Mouse (Mus musculus) G1E (cell line): ENCODE measurements at regions not wholly inside any gene's neighbourhood (a gene's known extent, or its start where the extent isn't known, plus 50 kb on each side); places are given as distances from the start of the nearest gene placed in this dataset.

Source experiments
- ATAC-seq: 2 replicates; pipeline ENCODE4 v1.8.0; 2016; ENCODE audit warnings: mild to moderate bottlenecking; ENCODE audit not compliant: insufficient number of reproducible peaks, poor library complexity, low FRiP score, severe bottlenecking; ENCODE audit errors: extremely low read depth
- DNase-seq: peaks from one replicate; pipeline ENCODE4 v3.0.0; 2012; ENCODE audit warnings: low spot score
- H3K27me3 ChIP-seq: 2 replicates; pipeline ENCODE4 v1.6.1; 2012; ENCODE audit warnings: mild to moderate bottlenecking, low read length, inconsistent platforms; ENCODE audit not compliant: insufficient read depth
- H3K36me3 ChIP-seq: replicated peaks from 2 replicates; pipeline ENCODE3; 2012; ENCODE audit warnings: mild to moderate bottlenecking, inconsistent platforms
- H3K4me1 ChIP-seq: 2 replicates; pipeline ENCODE4 v1.6.1; 2012; ENCODE audit warnings: low read depth, low read length, inconsistent platforms, mixed read lengths; ENCODE audit not compliant: insufficient read depth
- H3K4me3 ChIP-seq: 2 replicates; pipeline ENCODE4 v1.5.1; 2012; ENCODE audit warnings: low read depth, mild to moderate bottlenecking, inconsistent platforms, low read length, moderate library complexity, mixed read lengths
- H3K9me3 ChIP-seq: replicated peaks from 2 replicates; pipeline ENCODE4 v1.6.1; 2012; ENCODE audit warnings: inconsistent platforms
- CTCF ChIP-seq: IDR thresholded peaks from 2 replicates; pipeline ENCODE4 v1.5.1; 2012; ENCODE audit warnings: low read depth, low read length, inconsistent platforms, mixed read lengths
- GATA1 ChIP-seq: IDR thresholded peaks from 2 replicates; pipeline ENCODE4 v1.6.1; 2012; ENCODE audit warnings: borderline replicate concordance, low read length, inconsistent platforms, mixed read lengths
- GATA2 ChIP-seq: IDR thresholded peaks from 2 replicates; pipeline ENCODE4 v1.6.1; 2012; ENCODE audit warnings: low read depth, low read length, inconsistent platforms, borderline replicate concordance
- POLR2AphosphoS5 ChIP-seq: IDR thresholded peaks from 2 replicates; pipeline ENCODE4 v1.6.1; 2012; ENCODE audit warnings: low read depth, low read length, inconsistent platforms; ENCODE audit not compliant: insufficient replicate concordance
- TAL1 ChIP-seq: conservative IDR thresholded peaks from 2 replicates; pipeline ENCODE4 v1.6.1; 2012; ENCODE audit warnings: low read depth, low read length, inconsistent platforms, mixed read lengths

DNA sequence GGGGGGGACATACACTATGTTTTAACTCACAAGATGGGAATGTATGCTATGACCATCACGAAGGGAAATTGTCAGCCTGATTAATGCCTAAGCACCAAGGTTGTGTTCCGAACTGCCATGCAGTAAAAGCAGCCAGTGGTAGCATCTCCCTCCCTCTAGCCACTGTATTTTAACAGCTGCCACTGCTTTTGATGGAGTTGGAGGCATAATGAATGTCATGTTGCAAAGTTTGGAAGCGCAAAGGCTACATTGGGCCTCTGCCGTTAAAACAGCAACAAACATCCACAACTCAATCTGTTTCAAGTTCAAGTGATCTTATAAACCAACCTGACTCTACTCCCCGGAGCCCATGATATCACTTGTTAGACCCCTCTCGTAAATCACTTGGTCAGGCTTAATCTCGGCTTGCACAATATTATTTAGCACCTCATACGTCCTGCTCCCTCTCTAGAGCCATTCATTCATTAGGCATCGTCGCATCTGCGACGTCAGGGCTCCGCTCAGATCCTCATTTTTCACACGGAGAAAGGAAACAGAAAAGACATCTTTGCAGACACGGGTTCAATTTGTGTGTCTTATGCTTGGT lies 184.7 kb downstream of the Hlx start:
- TF ChIP-seq GATA1 (no peak), TAL1 (no peak), GATA2 (no peak), POLR2AphosphoS5 (no peak), CTCF (no peak)
- DNase-seq (no peak), ATAC-seq (no peak)
- no peaks in the 10 kb centered on the region for H3K9me3 ChIP-seq
- no peak overlapping the region for H3K4me3 ChIP-seq
- H3K36me3 ChIP-seq: no peaks in the 10 kb centered on the region
- no peaks in the 10 kb centered on the region for H3K4me1 ChIP-seq
- 0 out of 2 replicates have a peak, but pooled peaks cover 2% of the 10 kb centered on the region for H3K27me3 ChIP-seq

DNA sequence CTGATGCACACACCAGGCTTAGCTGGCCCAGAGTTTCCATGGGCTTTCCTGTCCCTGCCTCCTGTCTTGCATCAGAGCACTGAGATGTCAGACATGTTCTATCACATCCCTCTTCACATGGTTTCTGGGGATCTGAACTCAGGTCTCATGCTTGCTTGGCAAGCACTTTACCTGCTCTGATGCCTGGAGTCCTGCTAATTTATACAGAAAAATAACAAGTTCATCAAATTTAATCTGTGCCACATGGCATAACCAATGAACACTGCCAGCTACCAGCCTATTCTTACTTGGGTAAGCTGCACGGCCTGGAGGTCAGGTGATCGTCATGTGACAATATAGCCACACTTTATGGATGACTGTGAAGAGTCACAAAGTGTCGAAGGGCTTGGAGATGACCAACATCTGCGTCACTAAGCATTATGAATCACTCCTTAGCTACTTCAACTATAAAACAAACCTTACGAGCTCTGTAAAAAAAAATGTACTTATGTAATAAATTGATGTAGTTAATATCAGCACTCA lies 186.2 kb downstream of the Hlx start:
- ATAC-seq (no peak), DNase-seq (no peak)
- H3K4me3 ChIP-seq: no peak overlapping the region
- no peaks in the 10 kb centered on the region for H3K27me3 ChIP-seq
- H3K9me3 ChIP-seq: no peaks in the 10 kb centered on the region
- H3K4me1 ChIP-seq: no peaks in the 10 kb centered on the region
- H3K36me3 ChIP-seq: no peaks in the 10 kb centered on the region
- TF ChIP-seq CTCF (no peak), GATA1 (no peak), GATA2 (no peak), TAL1 (no peak), POLR2AphosphoS5 (no peak)

DNA sequence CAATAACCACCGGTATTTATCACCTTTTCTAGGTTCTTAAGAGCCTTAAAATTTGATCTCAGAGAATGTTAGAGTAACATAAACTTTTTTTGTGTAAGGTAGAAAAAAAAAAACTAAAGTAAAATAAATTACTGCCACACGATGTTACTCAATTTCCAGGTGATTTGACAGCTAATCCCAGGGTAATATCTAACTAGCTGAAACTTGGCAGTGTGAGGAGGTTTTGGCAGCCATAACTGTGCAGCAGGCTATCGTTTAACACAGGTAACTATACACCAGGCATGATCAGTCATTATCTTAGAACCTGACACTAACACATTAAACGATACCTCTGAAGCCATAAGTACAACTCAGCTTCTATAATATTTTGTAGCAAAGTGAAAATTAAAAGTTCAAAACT lies 187.3 kb downstream of the Hlx start:
- DNase-seq (no peak), ATAC-seq (no peak)
- Histone ChIP-seq H3K4me3 (no peak overlapping the region), H3K9me3 (no peaks in the 10 kb centered on the region), H3K4me1 (no peaks in the 10 kb centered on the region), H3K36me3 (no peaks in the 10 kb centered on the region), H3K27me3 (no peaks in the 10 kb centered on the region)
- TF ChIP-seq CTCF (no peak), GATA2 (no peak), POLR2AphosphoS5 (no peak), TAL1 (no peak), GATA1 (no peak)

DNA sequence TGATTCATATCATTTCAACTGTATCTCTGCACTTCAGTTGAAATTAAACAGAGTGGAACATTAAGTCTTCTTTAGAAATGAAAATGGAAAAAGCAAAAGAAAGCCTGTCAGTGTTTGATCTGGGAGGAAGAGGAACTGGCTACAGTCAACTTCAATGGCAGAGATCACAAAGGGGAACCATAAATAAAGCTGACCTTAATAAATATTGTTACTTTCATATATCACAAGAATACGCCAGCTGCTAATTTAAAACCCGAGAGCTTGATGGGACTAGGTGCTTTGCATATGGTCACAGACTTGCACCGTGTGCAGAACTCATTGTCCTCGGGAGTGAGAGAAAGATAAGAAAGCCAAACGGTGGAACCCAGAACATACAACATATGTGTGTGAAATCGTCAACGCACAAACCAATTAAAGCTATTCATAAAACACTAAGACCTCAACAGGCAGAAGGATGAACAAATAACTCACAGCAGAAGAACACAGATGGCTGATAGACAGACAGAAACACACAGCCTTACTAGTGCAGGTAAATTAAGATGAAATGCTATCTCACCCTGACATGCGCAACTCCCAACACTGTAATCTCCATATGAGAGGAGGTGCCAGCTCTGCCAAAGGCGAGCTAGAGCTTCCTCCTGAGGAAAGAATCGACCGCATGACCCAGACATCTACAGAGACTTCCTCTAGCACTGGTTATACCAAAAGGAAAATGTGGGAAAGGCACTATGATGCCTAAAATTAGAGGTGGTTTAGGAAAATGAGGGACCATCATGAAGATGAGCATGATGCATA lies 189.9 kb downstream of the Hlx start:
- no peak for DNase-seq

DNA sequence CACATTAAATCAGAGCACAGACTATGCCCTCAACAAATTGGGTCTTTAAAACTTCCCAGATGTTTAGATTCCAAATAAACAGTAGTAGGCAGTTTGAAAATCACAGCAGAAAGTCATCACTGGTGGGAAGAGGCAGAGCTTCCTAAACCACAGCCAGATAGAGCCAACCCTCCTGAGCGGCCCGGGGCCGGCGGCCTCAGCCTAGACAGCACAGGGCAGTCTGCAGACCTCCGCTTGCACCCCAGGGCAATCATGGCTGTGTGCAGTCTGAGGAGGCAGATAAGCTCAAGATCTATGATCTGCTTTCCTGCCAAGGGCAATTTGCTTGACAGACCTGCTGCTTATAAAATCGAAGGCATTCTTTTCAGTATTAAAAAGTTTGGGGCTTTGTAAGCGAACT lies 192.6 kb downstream of the Hlx start:
- Histone ChIP-seq H3K4me3 (no peak overlapping the region), H3K27me3 (no peaks in the 10 kb centered on the region), H3K36me3 (no peaks in the 10 kb centered on the region), H3K9me3 (no peaks in the 10 kb centered on the region), H3K4me1 (no peaks in the 10 kb centered on the region)
- DNase-seq (no peak), ATAC-seq (no peak)
- no peak for TF ChIP-seq GATA2
- no peak for TF ChIP-seq CTCF
- no peak for TF ChIP-seq POLR2AphosphoS5
- TF ChIP-seq GATA1: no peak
- TF ChIP-seq TAL1: no peak

More for the DNA sequence above, 189.9 kb downstream of the Hlx start:
- Histone ChIP-seq H3K4me1 (no peaks in the 10 kb centered on the region), H3K9me3 (no peaks in the 10 kb centered on the region), H3K36me3 (no peaks in the 10 kb centered on the region), H3K27me3 (no peaks in the 10 kb centered on the region), H3K4me3 (no peak overlapping the region)
- ATAC-seq: no peak
- TF ChIP-seq TAL1 (no peak), GATA1 (no peak), GATA2 (no peak), POLR2AphosphoS5 (no peak), CTCF (no peak)

DNA sequence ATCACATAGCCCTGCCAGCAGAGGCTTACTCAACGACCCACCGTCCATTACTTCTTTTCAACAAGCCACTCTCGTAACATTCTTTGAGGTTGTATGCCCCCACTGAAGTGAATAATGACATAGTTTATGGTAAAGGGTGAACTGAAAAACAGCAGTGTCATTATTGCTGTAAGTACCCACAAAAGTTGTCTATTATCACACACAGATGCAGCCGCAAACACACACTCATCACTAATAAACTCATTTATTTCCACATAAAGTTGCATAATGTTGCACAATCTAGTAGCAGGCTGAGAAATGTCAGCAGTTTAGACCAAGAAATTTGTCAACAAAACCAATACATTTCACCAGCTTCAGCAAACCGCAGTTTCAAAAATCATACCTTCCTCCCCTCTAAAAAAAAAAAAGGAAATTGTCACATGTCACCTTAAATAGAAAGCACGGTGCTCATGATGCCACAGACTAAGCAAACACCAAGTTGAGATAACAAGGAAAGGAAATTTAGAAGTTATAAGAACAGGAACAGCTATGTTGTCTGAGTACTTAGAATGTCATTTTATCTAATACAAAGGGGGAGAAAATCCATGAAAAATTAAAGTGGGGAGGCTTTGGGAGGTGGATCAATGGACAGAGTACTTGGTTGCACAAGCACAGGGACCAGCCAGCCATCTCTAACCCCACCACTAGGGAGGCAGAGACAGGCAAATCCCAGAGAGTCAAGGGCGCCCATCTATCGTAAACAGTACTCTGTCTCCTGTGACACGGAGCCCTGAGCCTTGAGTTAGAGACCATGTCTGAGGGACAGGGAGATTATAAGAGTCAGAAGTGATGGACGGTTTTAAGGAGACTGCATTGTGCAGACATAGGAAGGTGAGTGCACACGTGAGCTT lies 195.9 kb downstream of the Hlx start:
- no peaks in the 10 kb centered on the region for H3K9me3 ChIP-seq
- H3K36me3 ChIP-seq: no peaks in the 10 kb centered on the region
- no peak overlapping the region for H3K4me3 ChIP-seq
- TF ChIP-seq CTCF: no peak
- no peak for TF ChIP-seq GATA1
- TF ChIP-seq TAL1: no peak
- no peak for TF ChIP-seq GATA2
- no peak for TF ChIP-seq POLR2AphosphoS5
- H3K4me1 ChIP-seq: no peaks in the 10 kb centered on the region
- no peaks in the 10 kb centered on the region for H3K27me3 ChIP-seq
- DNase-seq: no peak
- no peak for ATAC-seq
